Comparison of ENCODE assay signal across 10 mouse cellular contexts in genomic region chr14:24650195-24650901, GRCm38 (mm10).
A peak's percentile ranks its signal among the peaks of the same experiment; 100 is the strongest.
DNase-seq lines count a peak whose midpoint lies in the region; ATAC-seq lines count a peak whose summit lies in the region.
"Had no signal": no experiment of that assay in that cellular context is flagged by ENCODE, and none has a peak within 500 bp of the region (broad histone marks: within the 10 kb centered on the region; RNA-seq: fewer than 3 reads in every experiment).

No protein-coding gene starts in this region.

- WGBS in heart, embryonic 10.5 days: 65% methylated on average over 7 of the region's 7 CpGs
- WGBS in hindbrain, embryonic 15.5 days: 38% methylated on average over 7 of the region's 7 CpGs
- WGBS in neural tube, embryonic 15.5 days: 33% methylated on average over 7 of the region's 7 CpGs

- peaks cover 7% of the 10 kb centered on the region for H3K27me3 ChIP-seq in heart, embryonic 10.5 days (ENCODE audit: insufficient read depth, poor library complexity, severe bottlenecking)
- H3K27me3 ChIP-seq in hindbrain, embryonic 15.5 days: no peaks in the 10 kb centered on the region
- H3K27me3 ChIP-seq in neural tube, embryonic 15.5 days (replicated peaks): no peaks in the 10 kb centered on the region
- H3K27me3 ChIP-seq: embryonic facial prominence, embryonic 12.5 days had no signal

- no peak overlapping the region for H3K4me2 ChIP-seq in hindbrain, embryonic 15.5 days
- H3K4me2 ChIP-seq in neural tube, embryonic 15.5 days: no peak overlapping the region
- H3K4me2 ChIP-seq: embryonic facial prominence, embryonic 12.5 days; heart, embryonic 11.5 days had no signal

- H3K27ac ChIP-seq in heart, embryonic 10.5 days: no peak overlapping the region
- H3K27ac ChIP-seq in hindbrain, embryonic 15.5 days (replicated peaks): peak overlapping the region; percentile 76
- peak overlapping the region; percentile 77 for H3K27ac ChIP-seq in neural tube, embryonic 15.5 days (replicated peaks)
- H3K27ac ChIP-seq: embryonic facial prominence, embryonic 12.5 days had no signal

- DNase-seq in heart, postnatal 10 days: peak; percentile 32 to 39
- no peak for DNase-seq in heart, embryonic 10.5 days (ENCODE audit: low spot score)
- peak; percentile 53 for DNase-seq in cerebellum, postnatal 36 days
- no peak for DNase-seq in adrenal gland, postnatal 14 days
- no peak for DNase-seq in gastrocnemius, postnatal 36 days

- intact Hi-C loops in heart, postnatal 10 days (cut with DNase I): loop anchor here (1.0 kb wide), 1 partner anchor 150 kb away; no protein-coding TSS in a partner anchor
- intact Hi-C loops in gastrocnemius, postnatal 36 days (cut with DNase I): no loop called here

- H3K9me3 ChIP-seq in heart, embryonic 10.5 days: no peaks in the 10 kb centered on the region
- H3K9me3 ChIP-seq in hindbrain, embryonic 15.5 days: no peaks in the 10 kb centered on the region
- no peaks in the 10 kb centered on the region for H3K9me3 ChIP-seq in neural tube, embryonic 15.5 days (replicated peaks)
- H3K9me3 ChIP-seq: embryonic facial prominence, embryonic 12.5 days had no signal

- peaks cover 4% of the 10 kb centered on the region for H3K4me1 ChIP-seq in heart, embryonic 10.5 days
- H3K4me1 ChIP-seq in hindbrain, embryonic 15.5 days (replicated peaks): peaks cover 34% of the 10 kb centered on the region
- H3K4me1 ChIP-seq in neural tube, embryonic 15.5 days: peaks cover 28% of the 10 kb centered on the region
- H3K4me1 ChIP-seq: embryonic facial prominence, embryonic 12.5 days had no signal

- no peaks in the 10 kb centered on the region for H3K36me3 ChIP-seq in heart, embryonic 10.5 days
- no peaks in the 10 kb centered on the region for H3K36me3 ChIP-seq in hindbrain, embryonic 15.5 days
- no peaks in the 10 kb centered on the region for H3K36me3 ChIP-seq in neural tube, embryonic 15.5 days
- H3K36me3 ChIP-seq: embryonic facial prominence, embryonic 12.5 days had no signal

- H3K4me3 ChIP-seq in heart, embryonic 10.5 days: no peak overlapping the region
- H3K4me3 ChIP-seq in hindbrain, embryonic 15.5 days: no peak overlapping the region
- no peak overlapping the region for H3K4me3 ChIP-seq in neural tube, embryonic 15.5 days (replicated peaks)
- H3K4me3 ChIP-seq: embryonic facial prominence, embryonic 12.5 days had no signal

- peak; percentile 49; the same call in 1 of the 2 replicates for ATAC-seq in hindbrain, embryonic 15.5 days (ENCODE audit: low FRiP score, low read depth)
- peak; percentile 30; the same call in 1 of the 2 replicates for ATAC-seq in neural tube, embryonic 15.5 days (ENCODE audit: low FRiP score)
- no peak for ATAC-seq in monocyte, adult 5-6 weeks (replicated peaks; ENCODE audit: insufficient number of reproducible peaks, low FRiP score, low TSS enrichment, poor library complexity, severe bottlenecking)

- H3K9ac ChIP-seq in hindbrain, embryonic 15.5 days: no peak overlapping the region
- 0 out of 2 replicates have a peak overlapping the region, but pooled peaks have one; percentile 20 for H3K9ac ChIP-seq in neural tube, embryonic 15.5 days (replicated peaks)
- H3K9ac ChIP-seq: embryonic facial prominence, embryonic 12.5 days had no signal

Comparison
In these comparisons a context has a peak if more than half of its experiments do, and no peak if none do; other contexts are left out.
1. DNase-seq: peak in heart, postnatal 10 days (2 of 2) and cerebellum, postnatal 36 days (2 of 2); none in heart, embryonic 10.5 days (single experiment), adrenal gland, postnatal 14 days (single experiment) and gastrocnemius, postnatal 36 days (0 of 2).